Mouse (Mus musculus) brain, embryonic 14.5 days (tissue): Measurements from ENCODE around the gene Zfp619.

Experiments
- CTCF ChIP-seq: fragments of 200-500 bp; IDR thresholded peaks from 2 replicates; pipeline ENCODE4 v1.5.1; 2012; ENCODE audit warnings: inconsistent platforms, mild to moderate bottlenecking, moderate library complexity, borderline replicate concordance; ENCODE audit not compliant: insufficient read depth, insufficient read length; ENCODE audit errors: extremely low read depth
- POLR2A ChIP-seq: fragments of 200-500 bp; IDR thresholded peaks from 2 replicates; pipeline ENCODE4 v1.6.1; 2012; ENCODE audit warnings: mild to moderate bottlenecking, inconsistent platforms, borderline replicate concordance; ENCODE audit not compliant: poor library complexity, insufficient read depth, insufficient read length, severe bottlenecking; ENCODE audit errors: extremely low read depth

GRCm38 (mm10) chr7:39552993-39553392, 35.4 kb downstream of the Zfp619 start:
- TF ChIP-seq CTCF (no peak), POLR2A (no peak)
